Mouse (Mus musculus) embryo, embryonic 11 days (tissue): ENCODE results near the gene Chst3.
A peak's percentile ranks its signal among the peaks of the same experiment; 100 is the strongest.
"Not testable (repeated sequence)": the region's sequence is repeated elsewhere in the genome, so short reads cannot be mapped to it uniquely, and the experiment has no call there.

Source experiments
- DNase-seq: peaks from one replicate; pipeline ENCODE4 v3.0.0-alpha.2; 2015

Chst3 gene

GRCm38 (mm10) chr10:60218591-60219499 is at the start of gene Chst3:
Chst3 (minus strand) TSS chr10:60219260.
- peak; percentile 78 for DNase-seq

- DNase-seq = no peak
These were observed 49.7 kb upstream of the Chst3 start for GRCm38 (mm10) chr10:60268738-60269137.

- DNase-seq = no peak
These were observed 47.9 kb upstream of the Chst3 start for GRCm38 (mm10) chr10:60266842-60267401.

- DNase-seq = no peak
These were observed 46.2 kb upstream of the Chst3 start for GRCm38 (mm10) chr10:60265252-60265651.

GRCm38 (mm10) chr10:60263351-60263750 is 44.3 kb upstream of the Chst3 start:
- DNase-seq = no peak

- peak; percentile 24 for DNase-seq
These were observed 43.3 kb upstream of the Chst3 start for GRCm38 (mm10) chr10:60262386-60262785.

GRCm38 (mm10) chr10:60261530-60261929 is 42.5 kb upstream of the Chst3 start:
- no peak for DNase-seq

- no peak for DNase-seq
These were observed 41.7 kb upstream of the Chst3 start for GRCm38 (mm10) chr10:60260557-60261294.

GRCm38 (mm10) chr10:60257261-60257825 is 38.3 kb upstream of the Chst3 start:
- peak; percentile 38 for DNase-seq

GRCm38 (mm10) chr10:60256088-60256487 is 37.0 kb upstream of the Chst3 start:
- DNase-seq = no peak

- no peak for DNase-seq
These were observed 33.5 kb upstream of the Chst3 start for GRCm38 (mm10) chr10:60252606-60253005.

GRCm38 (mm10) chr10:60252187-60252586 is 33.1 kb upstream of the Chst3 start:
- peak; percentile 11 for DNase-seq

GRCm38 (mm10) chr10:60250426-60250965 is 31.4 kb upstream of the Chst3 start:
- no peak for DNase-seq

GRCm38 (mm10) chr10:60248345-60248744 is 29.3 kb upstream of the Chst3 start:
- DNase-seq = not testable (repeated sequence)

- peak; percentile 71 for DNase-seq
These were observed 27.5 kb upstream of the Chst3 start for GRCm38 (mm10) chr10:60246519-60246918.

GRCm38 (mm10) chr10:60245635-60246034 is 26.6 kb upstream of the Chst3 start:
- DNase-seq = no peak

- peak; percentile 93 for DNase-seq
These were observed 26.0 kb upstream of the Chst3 start for GRCm38 (mm10) chr10:60245041-60245440.

GRCm38 (mm10) chr10:60243941-60244340 is 24.9 kb upstream of the Chst3 start:
- DNase-seq = no peak

- no peak for DNase-seq
These were observed 21.4 kb upstream of the Chst3 start for GRCm38 (mm10) chr10:60240416-60240815.

GRCm38 (mm10) chr10:60237475-60238154 is 18.6 kb upstream of the Chst3 start:
- DNase-seq = peak; percentile 62

- DNase-seq = not testable (repeated sequence)
These were observed 16.8 kb upstream of the Chst3 start for GRCm38 (mm10) chr10:60235876-60236275.

- no peak for DNase-seq
These were observed 14.9 kb upstream of the Chst3 start for GRCm38 (mm10) chr10:60234006-60234405.
